Mouse (Mus musculus): Measurements from ENCODE around the gene Pard6a. TPM values are rescaled to one million over a fixed set of nuclear protein-coding genes. Genes with fewer than 3 reads are reported as not detected.

Gene Pard6a
- total RNA-seq, 4 experiments from 2014 or later, result 29.4 to 33.7 (median 32.5) TPM

GRCm38 (mm10) chr8:105700566-105700965 lies 382 bp upstream of the Pard6a start:
- peak; percentile 49 to 66 for DNase-seq (ENCODE audit: low spot score in 2 of 2)

GRCm38 (mm10) chr8:105702001-105702401 lies 1.1 kb downstream of the Pard6a start:
- peak in 1 of 2 experiments; percentile 33 for DNase-seq (ENCODE audit: low spot score in 2 of 2)

GRCm38 (mm10) chr8:105702731-105703415 lies 1.9 kb downstream of the Pard6a start:
- no peak for DNase-seq (ENCODE audit: low spot score in 2 of 2)

- DNase-seq (ENCODE audit: low spot score in 2 of 2), result no peak
Observed at GRCm38 (mm10) chr8:105704146-105704812, 3.3 kb downstream of the Pard6a start.

- DNase-seq (ENCODE audit: low spot score in 2 of 2), result no peak
Observed at GRCm38 (mm10) chr8:105704955-105705354, 4.0 kb downstream of the Pard6a start.

- DNase-seq (ENCODE audit: low spot score in 2 of 2), result no peak
Observed at GRCm38 (mm10) chr8:105706426-105706825, 5.5 kb downstream of the Pard6a start.

GRCm38 (mm10) chr8:105707498-105708403 lies 6.8 kb downstream of the Pard6a start, which contains the start of the genes 4933405L10Rik and Enkd1:
4933405L10Rik (plus strand) TSS chr8:105707655.
Enkd1 (minus strand) TSS chr8:105708210.
- peak; percentile 87 to 88 for DNase-seq (ENCODE audit: low spot score in 2 of 2)

- DNase-seq (ENCODE audit: low spot score in 2 of 2), result no peak
Observed at GRCm38 (mm10) chr8:105708675-105709074, 7.7 kb downstream of the Pard6a start.

- DNase-seq (ENCODE audit: low spot score in 2 of 2), result no peak
Observed at GRCm38 (mm10) chr8:105709317-105709716, 8.4 kb downstream of the Pard6a start.

- DNase-seq (ENCODE audit: low spot score in 2 of 2), result no peak
Observed at GRCm38 (mm10) chr8:105712286-105712685, 11.3 kb downstream of the Pard6a start.

GRCm38 (mm10) chr8:105714139-105714538 lies 13.2 kb downstream of the Pard6a start:
- DNase-seq (ENCODE audit: low spot score in 2 of 2), result peak; percentile 60 to 83

GRCm38 (mm10) chr8:105715042-105715441 lies 14.1 kb downstream of the Pard6a start:
- DNase-seq (ENCODE audit: low spot score in 2 of 2), result no peak

GRCm38 (mm10) chr8:105716302-105716945 lies 15.5 kb downstream of the Pard6a start:
- no peak for DNase-seq (ENCODE audit: low spot score in 2 of 2)

GRCm38 (mm10) chr8:105719637-105720036 lies 18.7 kb downstream of the Pard6a start:
- DNase-seq (ENCODE audit: low spot score in 2 of 2), result no peak

GRCm38 (mm10) chr8:105722861-105723260 lies 21.9 kb downstream of the Pard6a start:
- DNase-seq (ENCODE audit: low spot score in 2 of 2), result no peak

GRCm38 (mm10) chr8:105725726-105726125 lies 24.8 kb downstream of the Pard6a start:
- DNase-seq (ENCODE audit: low spot score in 2 of 2), result no peak

GRCm38 (mm10) chr8:105727397-105728124 lies 26.6 kb downstream of the Pard6a start:
- DNase-seq (ENCODE audit: low spot score in 2 of 2), result no peak

- no peak for DNase-seq (ENCODE audit: low spot score in 2 of 2)
Observed at GRCm38 (mm10) chr8:105732186-105732585, 31.2 kb downstream of the Pard6a start.

- DNase-seq (ENCODE audit: low spot score in 2 of 2), result no peak
Observed at GRCm38 (mm10) chr8:105739216-105739615, 38.3 kb downstream of the Pard6a start.

GRCm38 (mm10) chr8:105743301-105743700 lies 42.4 kb downstream of the Pard6a start:
- no peak for DNase-seq (ENCODE audit: low spot score in 2 of 2)
